Mouse (Mus musculus): ENCODE data around the gene Lrrc23.

DNA sequence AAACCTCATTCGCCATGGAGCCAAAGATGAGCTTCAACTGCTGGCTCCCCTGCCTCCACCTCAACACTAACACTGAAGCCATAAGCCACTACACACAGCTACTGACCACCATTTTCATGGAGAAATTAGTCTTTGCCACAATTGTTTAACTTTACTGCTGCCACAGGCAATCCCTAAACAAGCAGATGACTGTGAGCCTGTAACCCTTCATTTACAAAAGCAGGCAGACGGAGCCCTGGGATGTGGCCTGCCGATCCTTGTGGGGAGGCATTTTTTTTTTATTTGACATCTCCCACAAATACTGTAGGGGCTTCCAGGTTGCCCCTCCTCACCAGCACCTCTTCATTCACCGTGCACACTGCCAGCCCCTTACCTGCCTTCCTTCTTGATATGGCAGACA is 37.1 kb upstream of the Lrrc23 start:
- TF ChIP-seq CTCF (IDR thresholded peaks at IDR 0.05; ENCODE audit: low read depth) (no peak), EP300 (IDR thresholded peaks at IDR 0.05; ENCODE audit: low read depth) (no peak)

Measured in liver, embryonic 14.5 days (tissue).